Mouse (Mus musculus) forebrain, embryonic 10.5 days (tissue): ENCODE measurements around the gene Trim17. TPM values are rescaled to one million over a fixed set of nuclear protein-coding genes. Genes with fewer than 3 reads are reported as not detected.
"Not testable (repeated sequence)": the region's sequence is repeated elsewhere in the genome, so short reads cannot be mapped to it uniquely, and the experiment has no call there.

ENCODE experiments used
- DNase-seq: peaks from one replicate; pipeline ENCODE4 v3.0.0-alpha.2; 2017; ENCODE audit warnings: low spot score; ENCODE audit errors: extremely low spot score
- H3K27ac ChIP-seq: fragments of 300-500 bp; sonication (generic); 2 replicates; pipeline ENCODE4 v1.5.1; 2016; ENCODE audit warnings: mild to moderate bottlenecking
- H3K27me3 ChIP-seq: fragments of 300-500 bp; sonication (generic); 2 replicates; pipeline ENCODE4 v1.6.1; 2016; ENCODE audit warnings: mild to moderate bottlenecking; ENCODE audit not compliant: poor library complexity, severe bottlenecking
- H3K36me3 ChIP-seq: fragments of 300-500 bp; sonication (generic); replicated peaks from 2 replicates; pipeline ENCODE4 v1.6.1; 2016; ENCODE audit warnings: mild to moderate bottlenecking, moderate library complexity
- H3K4me1 ChIP-seq: fragments of 300-500 bp; sonication (generic); 2 replicates; pipeline ENCODE4 v1.6.1; 2016
- H3K4me3 ChIP-seq: fragments of 300-500 bp; sonication (generic); 2 replicates; pipeline ENCODE4 v1.5.1; 2016; ENCODE audit warnings: mild to moderate bottlenecking, moderate library complexity
- H3K9me3 ChIP-seq: fragments of 300-500 bp; sonication (generic); 2 replicates; pipeline ENCODE4 v1.6.1; 2016; ENCODE audit warnings: mild to moderate bottlenecking, moderate library complexity
- WGBS: fragments of 180-500 bp; shearing (Covaris S2); methylation state at CpG from one replicate; pipeline ENCODE4 v1.1.7; 2016; 5-methylcytosine and 5-hydroxymethylcytosine counted together
- polyA plus RNA-seq: library from polyadenylated mRNA; unstranded; fragments of >200 nt; fragmentation: Nextera tagmentation; extraction: Ambion mirVana; gene quantifications from 2 replicates; pipeline ENCODE4 v1.2.1, GENCODE M21; 2016

The Trim17 gene
- polyA plus RNA-seq, 1 experiment from 2014 or later: 0.19 TPM

DNA sequence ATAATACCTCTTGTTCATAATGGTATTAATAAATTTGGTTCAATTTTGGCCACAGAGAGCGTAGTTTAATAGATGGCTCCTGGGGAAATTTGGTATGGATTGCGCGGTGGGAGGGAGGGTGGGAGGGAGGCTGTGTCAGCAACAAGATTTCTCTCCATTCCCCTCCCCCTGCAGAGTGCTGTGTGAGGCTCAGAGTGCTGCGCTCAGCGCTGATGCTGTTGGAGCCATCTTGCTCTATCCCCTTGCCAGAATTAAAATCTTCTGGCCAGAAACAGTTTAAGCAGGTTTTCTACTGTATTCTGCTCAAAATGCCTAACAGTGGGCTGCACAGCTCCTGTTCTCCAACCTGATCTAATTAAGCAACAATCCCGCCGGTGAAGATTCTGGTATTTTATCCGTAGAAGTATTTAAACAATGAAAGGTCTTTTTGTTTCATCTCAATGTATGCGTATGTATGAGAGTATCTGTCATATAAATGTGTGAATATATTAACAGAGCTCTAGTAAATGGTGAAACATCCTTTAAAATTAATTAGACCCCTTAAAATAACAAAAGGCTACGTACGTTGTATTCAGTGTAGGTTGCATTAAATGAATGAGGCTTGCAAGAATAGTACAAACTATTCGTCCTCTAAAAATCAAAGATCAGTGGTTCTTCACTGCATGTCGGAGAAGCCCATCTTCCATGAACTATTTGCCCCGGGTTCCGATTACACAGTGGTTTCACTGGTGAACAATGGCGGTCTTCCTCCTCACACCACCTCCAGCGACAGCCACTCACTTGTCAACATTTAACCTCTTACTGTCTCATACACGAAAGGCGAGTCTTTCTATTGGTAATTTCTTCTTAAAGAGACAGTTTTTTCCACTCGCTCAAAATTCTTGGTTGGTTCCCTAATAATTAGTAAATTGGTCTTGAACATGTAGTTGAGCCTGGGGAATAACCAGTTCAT lies 4.7 kb upstream of the Trim17 start:
- H3K36me3 ChIP-seq: no peaks in the 10 kb centered on the region
- 5% methylated on average over 20 of the region's 20 CpGs for WGBS
- H3K27ac ChIP-seq: peak overlapping the region; percentile 95
- peak overlapping the region; percentile 64 for H3K4me3 ChIP-seq
- no peaks in the 10 kb centered on the region for H3K9me3 ChIP-seq
- H3K4me1 ChIP-seq: peaks cover 52% of the 10 kb centered on the region
- DNase-seq: peak; percentile 53
- peaks cover 48% of the 10 kb centered on the region for H3K27me3 ChIP-seq

- WGBS: 75% methylated on average over 5 of the region's 5 CpGs
- no peak for DNase-seq
These were observed 3.3 kb upstream of the Trim17 start for GRCm38 (mm10) chr11:58951210-58951609.

DNA sequence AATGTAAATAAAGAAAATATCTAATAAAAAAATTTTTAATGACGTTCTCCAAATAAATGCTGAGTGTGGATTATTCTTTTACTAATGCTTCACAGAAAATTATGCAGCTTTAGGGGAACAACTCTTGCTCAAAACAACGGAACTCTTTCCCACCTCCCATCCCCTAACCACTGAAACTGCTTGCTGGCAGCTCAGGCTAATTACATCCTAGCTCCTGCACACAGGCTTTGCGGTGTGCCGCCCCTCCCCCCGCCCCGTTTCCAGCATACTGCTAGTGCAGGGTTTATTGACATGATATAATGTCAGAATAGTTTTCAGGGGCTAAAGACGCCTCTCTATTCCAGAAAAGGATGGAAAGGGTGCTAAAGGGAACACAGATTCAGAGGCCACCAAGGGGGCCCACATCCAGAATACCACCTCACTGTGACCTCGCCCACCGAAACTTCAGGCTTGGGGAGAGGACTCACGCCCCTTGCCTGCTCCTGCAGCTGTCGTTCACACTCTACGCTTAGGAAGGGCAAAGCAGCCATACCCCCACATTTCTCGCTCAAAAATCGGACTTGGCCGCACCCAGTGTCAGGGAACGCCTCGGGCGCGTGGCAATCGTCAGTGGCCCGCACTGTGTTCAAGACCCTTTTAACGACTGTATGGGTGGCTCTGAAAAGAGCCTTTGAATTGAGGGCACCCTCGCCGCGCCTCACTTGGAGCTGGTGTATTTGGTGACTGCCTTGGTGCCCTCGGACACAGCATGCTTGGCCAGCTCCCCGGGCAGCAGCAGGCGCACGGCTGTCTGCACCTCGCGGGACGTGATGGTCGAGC lies 925 bp upstream of the Trim17 start:
- peaks cover 66% of the 10 kb centered on the region for H3K4me1 ChIP-seq
- peaks cover 51% of the 10 kb centered on the region for H3K27me3 ChIP-seq
- no peaks in the 10 kb centered on the region for H3K9me3 ChIP-seq
- H3K36me3 ChIP-seq: peaks cover 13% of the 10 kb centered on the region
- peak overlapping the region; percentile 96 for H3K27ac ChIP-seq
- under 1% methylated on average over 33 of the region's 33 CpGs for WGBS
- peak overlapping the region; percentile 83 for H3K4me3 ChIP-seq
- peak; percentile 62 for DNase-seq

More at GRCm38 (mm10) chr11:58951210-58951609, 3.3 kb upstream of the Trim17 start:
- Histone ChIP-seq H3K36me3 (no peaks in the 10 kb centered on the region), H3K27ac (no peak overlapping the region), H3K4me1 (peaks cover 60% of the 10 kb centered on the region), H3K4me3 (no peak overlapping the region), H3K27me3 (peaks cover 45% of the 10 kb centered on the region), H3K9me3 (no peaks in the 10 kb centered on the region)

GRCm38 (mm10) chr11:58954170-58954419 lies 390 bp upstream of the Trim17 start:
- Histone ChIP-seq H3K27me3 (peaks cover 55% of the 10 kb centered on the region), H3K4me3 (peak overlapping the region; percentile 83), H3K4me1 (peaks cover 68% of the 10 kb centered on the region), H3K36me3 (peaks cover 13% of the 10 kb centered on the region), H3K27ac (peak overlapping the region; percentile 96)
- H3K9me3 ChIP-seq, DNase-seq: not testable (repeated sequence)
- under 1% methylated on average over 17 of the region's 17 CpGs for WGBS

DNA sequence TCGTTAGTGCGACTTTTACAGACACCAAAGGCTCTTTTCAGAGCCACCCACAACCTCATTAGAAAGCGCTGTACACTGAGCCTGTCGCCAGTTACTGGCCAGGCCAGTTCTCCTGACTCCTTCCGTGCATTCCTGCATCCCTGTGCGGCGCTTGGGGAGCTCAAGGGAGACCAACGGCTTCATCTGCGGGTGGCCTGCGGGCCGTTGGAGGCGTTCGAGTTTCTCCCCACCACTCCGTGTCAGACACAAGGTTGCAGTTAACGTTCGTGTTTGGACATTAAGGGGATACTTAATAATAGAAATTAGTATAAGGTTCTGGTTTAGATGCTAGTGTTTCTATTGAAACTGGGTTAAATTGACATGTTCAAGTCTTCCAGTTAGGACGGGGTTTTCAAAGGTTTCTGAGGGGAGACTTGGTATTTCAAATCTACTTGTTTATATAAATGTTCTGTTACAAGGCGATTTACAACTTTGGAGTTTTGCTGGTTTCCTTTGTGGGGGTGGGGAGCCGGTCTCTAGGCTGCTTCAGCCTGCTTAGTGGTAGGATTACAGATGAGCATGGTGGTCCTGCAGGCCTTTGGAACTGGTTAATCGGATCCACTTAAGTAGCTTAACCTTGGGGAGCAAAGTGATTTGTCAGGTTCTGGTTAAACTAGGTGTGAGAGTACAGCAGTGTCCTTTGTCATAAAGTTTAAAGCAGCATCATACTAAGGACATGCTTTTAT lies 820 bp downstream of the Trim17 start:
- H3K36me3 ChIP-seq: peaks cover 13% of the 10 kb centered on the region
- peaks cover 70% of the 10 kb centered on the region for H3K4me1 ChIP-seq
- H3K9me3 ChIP-seq: no peaks in the 10 kb centered on the region
- DNase-seq: no peak
- peak overlapping the region; percentile 83 for H3K4me3 ChIP-seq
- peaks cover 48% of the 10 kb centered on the region for H3K27me3 ChIP-seq
- H3K27ac ChIP-seq: peak overlapping the region; percentile 96
- WGBS: under 1% methylated on average over 20 of the region's 20 CpGs

DNA sequence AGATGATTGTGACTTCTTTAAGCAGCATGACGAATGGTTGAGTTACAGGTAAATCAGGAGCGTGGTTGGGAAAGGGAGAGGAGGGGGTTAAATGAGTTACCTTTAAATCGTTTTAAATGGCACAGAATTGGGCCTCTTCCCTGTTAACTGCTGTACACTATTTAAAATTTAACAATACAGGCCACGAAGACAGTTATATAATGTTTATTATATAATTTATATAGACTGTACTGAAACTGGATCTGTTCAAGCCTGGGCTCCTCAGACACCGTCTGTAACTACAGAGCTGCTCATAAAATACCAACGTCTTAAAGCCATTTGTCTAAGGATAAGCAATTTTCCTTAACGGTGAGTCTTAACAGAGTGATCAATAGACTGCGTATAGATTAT lies 1.4 kb downstream of the Trim17 start:
- Histone ChIP-seq H3K27me3 (peaks cover 46% of the 10 kb centered on the region), H3K9me3 (no peaks in the 10 kb centered on the region), H3K4me3 (peak overlapping the region; percentile 83), H3K36me3 (peaks cover 13% of the 10 kb centered on the region), H3K4me1 (peaks cover 66% of the 10 kb centered on the region), H3K27ac (peak overlapping the region; percentile 96)
- 42% methylated on average over 8 of the region's 8 CpGs for whole genome bisulfite sequencing
- DNase-seq: no peak

DNA sequence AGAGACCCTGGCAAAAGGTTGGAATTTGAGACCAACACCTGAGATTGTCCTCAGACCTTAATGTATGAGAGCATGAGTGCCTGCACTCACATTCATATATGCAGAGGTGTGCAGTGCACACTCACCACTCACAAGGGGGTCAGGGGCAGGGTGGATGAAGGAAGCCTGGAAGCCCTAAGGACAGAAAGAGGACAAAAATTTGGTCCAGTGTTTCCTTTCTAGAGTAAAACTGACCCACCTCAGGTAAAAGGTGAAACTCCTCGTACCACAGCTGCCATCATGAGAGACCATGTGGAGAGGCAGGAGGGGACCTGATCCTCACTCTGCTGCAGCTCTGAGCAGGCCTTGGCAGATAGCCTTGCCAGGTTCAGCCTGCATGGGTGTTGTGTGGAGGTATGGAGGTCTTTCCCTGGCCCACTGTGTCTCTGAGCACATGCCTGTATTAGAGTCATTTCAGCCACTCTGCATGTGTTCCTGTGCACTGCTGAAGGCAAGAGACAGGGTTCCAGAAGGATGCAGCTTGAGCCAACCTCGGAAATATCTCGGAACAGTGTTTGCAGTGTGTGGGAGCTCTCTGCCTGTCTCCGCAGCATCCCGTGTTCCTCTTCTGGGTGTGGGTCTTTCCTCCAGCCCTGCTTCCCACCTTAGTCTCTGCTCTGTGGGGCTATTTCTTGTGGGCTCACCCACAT lies 2.9 kb downstream of the Trim17 start:
- WGBS: 83% methylated on average over 5 of the region's 5 CpGs
- DNase-seq: no peak
- Histone ChIP-seq H3K27ac (no peak overlapping the region), H3K9me3 (peaks cover 7% of the 10 kb centered on the region), H3K4me3 (peak overlapping the region; percentile 83), H3K27me3 (peaks cover 47% of the 10 kb centered on the region), H3K4me1 (peaks cover 58% of the 10 kb centered on the region), H3K36me3 (peaks cover 13% of the 10 kb centered on the region)

DNA sequence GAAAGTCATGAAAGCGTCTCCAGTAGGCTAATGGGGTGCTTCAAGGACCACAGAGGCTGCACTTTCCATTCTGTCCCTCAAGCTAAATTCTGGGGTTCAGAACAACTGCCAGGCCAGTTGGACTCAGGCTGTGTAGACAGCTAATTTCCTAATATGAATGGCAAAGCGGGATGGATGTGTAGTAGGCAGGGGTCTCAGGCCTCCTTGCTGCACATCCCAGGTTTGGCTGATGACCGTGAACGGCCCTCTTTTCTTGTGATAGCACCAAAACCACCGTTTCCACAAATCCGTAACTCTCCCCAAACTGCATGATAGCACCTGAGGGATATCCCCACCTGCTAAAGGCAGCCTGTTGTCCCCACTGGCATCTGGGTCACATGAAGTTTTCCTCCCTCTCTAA lies 4.1 kb downstream of the Trim17 start:
- Histone ChIP-seq H3K27me3 (peaks cover 57% of the 10 kb centered on the region), H3K4me3 (no peak overlapping the region), H3K4me1 (peaks cover 50% of the 10 kb centered on the region), H3K9me3 (peaks cover 7% of the 10 kb centered on the region), H3K36me3 (peaks cover 13% of the 10 kb centered on the region), H3K27ac (no peak overlapping the region)
- WGBS: 89% methylated on average over 6 of the region's 6 CpGs
- DNase-seq: no peak

DNA sequence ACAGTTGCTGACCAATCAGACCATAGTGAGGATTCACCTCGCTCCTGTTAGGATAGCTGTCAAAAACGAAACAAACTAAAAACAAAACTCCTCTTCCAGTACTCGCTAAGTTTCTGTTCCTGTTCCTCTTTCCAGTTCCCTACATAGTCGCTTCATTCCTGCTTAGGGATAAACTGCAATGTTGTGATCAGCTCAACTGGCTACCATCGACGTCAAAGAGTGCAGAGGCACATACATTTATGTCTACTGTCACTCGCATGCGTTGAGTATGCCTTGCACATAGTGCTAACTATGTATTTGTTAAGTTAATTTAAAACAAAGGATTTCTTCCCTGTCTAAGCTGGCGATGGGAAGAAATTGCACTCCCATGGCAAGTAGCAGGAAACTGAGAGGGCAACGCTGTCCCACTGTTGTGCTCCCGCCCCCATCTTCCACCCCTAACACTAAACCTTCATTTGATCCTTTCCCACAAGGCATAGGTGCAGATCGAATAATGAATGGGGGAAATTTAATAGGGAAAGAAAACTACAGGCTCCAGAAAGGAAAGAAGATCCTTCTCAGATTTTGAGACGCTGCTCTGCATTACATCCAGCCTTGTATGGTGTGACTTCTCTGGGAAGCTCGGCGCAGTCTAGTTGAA lies 4.8 kb downstream of the Trim17 start:
- Histone ChIP-seq H3K4me3 (peak overlapping the region; percentile 62), H3K36me3 (peaks cover 13% of the 10 kb centered on the region), H3K9me3 (peaks cover 7% of the 10 kb centered on the region), H3K4me1 (peaks cover 47% of the 10 kb centered on the region), H3K27ac (peak overlapping the region; percentile 68; the same call in 1 of the 2 replicates), H3K27me3 (peaks cover 57% of the 10 kb centered on the region)
- WGBS: 42% methylated on average over 15 of the region's 15 CpGs
- no peak for DNase-seq

DNA sequence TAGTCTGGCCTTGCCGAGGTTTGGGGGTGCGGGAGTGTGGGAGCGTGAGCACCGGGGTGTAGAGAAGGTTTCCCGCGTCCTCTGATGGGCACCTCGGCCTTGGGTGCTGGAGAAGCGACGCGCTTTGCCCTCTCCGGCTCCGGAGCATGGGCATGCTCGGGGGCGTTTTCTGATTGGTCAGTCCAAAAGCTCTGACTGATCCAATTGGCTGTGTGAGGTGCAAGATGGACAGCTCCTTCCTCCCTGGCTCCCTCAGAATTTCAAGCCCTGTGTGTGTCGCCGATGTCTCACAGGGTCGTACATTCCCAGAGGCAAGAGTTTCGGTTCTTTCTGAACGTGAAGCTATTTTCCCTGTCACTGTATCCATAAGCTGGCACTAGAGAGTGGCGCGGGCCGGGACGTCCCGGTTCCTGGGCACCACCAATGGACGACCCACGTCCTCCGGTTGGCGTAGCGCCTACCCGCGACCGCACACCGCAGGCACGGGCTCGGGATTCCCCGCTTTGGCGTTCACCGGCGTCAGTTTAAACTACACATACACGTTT lies 5.5 kb downstream of the Trim17 start:
- H3K9me3 ChIP-seq: peaks cover 7% of the 10 kb centered on the region
- peaks cover 52% of the 10 kb centered on the region for H3K4me1 ChIP-seq
- H3K27me3 ChIP-seq: peaks cover 57% of the 10 kb centered on the region
- peaks cover 13% of the 10 kb centered on the region for H3K36me3 ChIP-seq
- H3K27ac ChIP-seq: peak overlapping the region; percentile 68
- peak; percentile 82 for DNase-seq
- WGBS: 3% methylated on average over 40 of the region's 40 CpGs
- H3K4me3 ChIP-seq: peak overlapping the region; percentile 62

- Histone ChIP-seq H3K27me3 (peaks cover 57% of the 10 kb centered on the region), H3K9me3 (peaks cover 7% of the 10 kb centered on the region), H3K4me1 (peaks cover 44% of the 10 kb centered on the region), H3K36me3 (peaks cover 13% of the 10 kb centered on the region), H3K27ac (no peak overlapping the region), H3K4me3 (peak overlapping the region; percentile 5; the same call in 1 of the 2 replicates)
- no peak for DNase-seq
- 69% methylated on average over 50 of the region's 50 CpGs for WGBS
These were observed 7.1 kb downstream of the Trim17 start for GRCm38 (mm10) chr11:58961364-58962177.
